Mouse (Mus musculus): ENCODE measurements around the gene Frmpd3.

GRCm38 (mm10) chrX:140450071-140450470, 108.0 kb downstream of the Frmpd3 start:
- TF ChIP-seq CTCF (IDR thresholded peaks at IDR 0.05; ENCODE audit: low read depth, low read length) (no peak), POLR2A (IDR thresholded peaks at IDR 0.05; ENCODE audit: borderline replicate concordance, low read depth, low read length) (no peak)
